Mouse (Mus musculus) myocyte (in vitro differentiated cells): ENCODE data around the gene Tenm4. TPM values are rescaled to one million over a fixed set of nuclear protein-coding genes. Genes with fewer than 3 reads are reported as not detected.

Experiments
- H3K27me3 ChIP-seq: one replicate; pipeline ENCODE4 v1.6.1; 2011; ENCODE audit not compliant: control insufficient read depth, insufficient read depth, insufficient read length
- H3K36me3 ChIP-seq: one replicate; pipeline ENCODE4 v1.6.1; 2011; ENCODE audit not compliant: control insufficient read depth, insufficient read depth
- H3K4me2 ChIP-seq: one replicate; pipeline ENCODE4 v1.6.1; 2011; ENCODE audit warnings: low read depth, control low read depth
- H3K4me3 ChIP-seq: one replicate; pipeline ENCODE4 v1.5.1; 2011; ENCODE audit warnings: mild to moderate bottlenecking, control low read depth, moderate library complexity
- H3K79me2 ChIP-seq: one replicate; pipeline ENCODE4 v1.6.1; 2011; ENCODE audit not compliant: control insufficient read depth, insufficient read depth
- H3ac ChIP-seq: one replicate; pipeline ENCODE4 v1.6.1; 2011; ENCODE audit not compliant: control insufficient read depth, insufficient read length
- CEBPB ChIP-seq: IDR thresholded peaks from 2 replicates; pipeline ENCODE4 v1.6.1; 2011; ENCODE audit warnings: mild to moderate bottlenecking, moderate library complexity; ENCODE audit not compliant: poor library complexity, insufficient read depth, severe bottlenecking
- E2F4 ChIP-seq: IDR thresholded peaks from one replicate; pipeline ENCODE4 v1.6.1; 2011; ENCODE audit warnings: mild to moderate bottlenecking, control low read depth, moderate library complexity; ENCODE audit not compliant: insufficient read depth
- MAX ChIP-seq: IDR thresholded peaks from one replicate; pipeline ENCODE4 v1.6.1; 2011; ENCODE audit warnings: low read depth, mild to moderate bottlenecking, control low read depth
- MYOD1 ChIP-seq, 3 experiments: IDR thresholded peaks; one replicate each; pipeline ENCODE4 v1.6.1; 2011; ENCODE audit warnings: control low read depth in 2 of 3, low read depth in 2 of 3, mild to moderate bottlenecking in 2 of 3, moderate library complexity in 1 of 3; ENCODE audit not compliant: insufficient read length in 2 of 3, control insufficient read depth in 1 of 3
- MYOG ChIP-seq, 3 experiments: IDR thresholded peaks; one replicate each; pipeline ENCODE4 v1.6.1; 2011; ENCODE audit warnings: control low read depth in 2 of 3, low read depth in 2 of 3, mild to moderate bottlenecking in 2 of 3; ENCODE audit not compliant: insufficient read length in 2 of 3, control insufficient read depth in 1 of 3, insufficient read depth in 1 of 3
- POLR2A ChIP-seq: IDR thresholded peaks from one replicate; pipeline ENCODE4 v1.6.1; 2011; ENCODE audit warnings: low read depth, mild to moderate bottlenecking, control low read depth, moderate library complexity; ENCODE audit not compliant: insufficient read length
- POLR2AphosphoS2 ChIP-seq: IDR thresholded peaks from one replicate; pipeline ENCODE4 v1.6.1; 2011; ENCODE audit warnings: low read depth, control low read depth; ENCODE audit not compliant: insufficient read length
- REST ChIP-seq: IDR thresholded peaks from one replicate; pipeline ENCODE4 v1.6.1; 2011; ENCODE audit warnings: mild to moderate bottlenecking, control low read depth, moderate library complexity; ENCODE audit not compliant: insufficient read depth, insufficient read length
- SRF ChIP-seq: IDR thresholded peaks from one replicate; pipeline ENCODE4 v1.6.1; 2011; ENCODE audit warnings: low read depth; ENCODE audit not compliant: control insufficient read depth, insufficient read length
- TCF12 ChIP-seq: IDR thresholded peaks from one replicate; pipeline ENCODE4 v1.6.1; 2011; ENCODE audit warnings: mild to moderate bottlenecking, control low read depth; ENCODE audit not compliant: poor library complexity, insufficient read depth, severe bottlenecking
- TCF3 ChIP-seq: IDR thresholded peaks from one replicate; pipeline ENCODE4 v1.6.1; 2011; ENCODE audit warnings: low read depth, control low read depth; ENCODE audit not compliant: insufficient read length
- USF1 ChIP-seq: IDR thresholded peaks from one replicate; pipeline ENCODE4 v1.6.1; 2011; ENCODE audit warnings: low read depth, mild to moderate bottlenecking, control low read depth, moderate library complexity
- polyA plus RNA-seq: library from polyadenylated mRNA; unstranded; fragments of >200 nt; fragmentation: generic; extraction: Trizol; gene quantifications from one replicate; pipeline ENCODE4 v1.2.1, GENCODE M21; 2012; ENCODE audit warnings: missing spikeins

Tenm4 gene
- polyA plus RNA-seq, 1 experiment = 10.9 TPM

DNA sequence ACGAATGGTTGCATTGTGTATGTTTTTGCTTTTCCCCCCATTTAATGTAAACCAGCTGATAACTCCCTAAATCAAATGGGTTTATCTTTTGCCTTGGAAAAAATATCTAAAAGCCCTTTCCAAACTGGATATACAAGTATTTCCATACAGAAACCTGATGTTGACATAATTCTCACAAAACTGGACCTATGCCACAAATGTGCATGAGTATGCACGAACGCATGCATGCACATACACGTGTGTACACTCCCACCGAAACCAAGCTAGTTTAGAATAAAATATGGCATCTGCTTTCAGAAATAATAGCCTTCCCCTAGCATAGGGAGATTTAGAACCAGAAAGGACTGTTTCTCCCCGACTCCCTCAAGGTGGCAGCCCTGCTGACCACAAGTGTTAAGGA lies 569.6 kb downstream of the Tenm4 start:
- Histone ChIP-seq H3K79me2 (no peaks in the 10 kb centered on the region), H3K36me3 (no peaks in the 10 kb centered on the region), H3ac (no peak overlapping the region), H3K4me2 (no peak overlapping the region), H3K4me3 (no peak overlapping the region), H3K27me3 (no peaks in the 10 kb centered on the region)
- no peak for TF ChIP-seq MYOG (IDR thresholded peaks at IDR 0.05; ENCODE audit: control insufficient read depth in 1 of 3, insufficient read depth in 1 of 3, insufficient read length in 2 of 3, low read depth in 2 of 3)
- TF ChIP-seq REST = no peak
- no peak for TF ChIP-seq CEBPB
- TF ChIP-seq TCF3 = no peak
- no peak for TF ChIP-seq USF1
- TF ChIP-seq POLR2AphosphoS2 = no peak
- no peak for TF ChIP-seq E2F4
- no peak for TF ChIP-seq POLR2A
- no peak for TF ChIP-seq MAX
- no peak for TF ChIP-seq TCF12
- no peak for TF ChIP-seq SRF
- no peak for TF ChIP-seq MYOD1 (IDR thresholded peaks at IDR 0.05; ENCODE audit: control insufficient read depth in 1 of 3, insufficient read length in 2 of 3, low read depth in 2 of 3)

DNA sequence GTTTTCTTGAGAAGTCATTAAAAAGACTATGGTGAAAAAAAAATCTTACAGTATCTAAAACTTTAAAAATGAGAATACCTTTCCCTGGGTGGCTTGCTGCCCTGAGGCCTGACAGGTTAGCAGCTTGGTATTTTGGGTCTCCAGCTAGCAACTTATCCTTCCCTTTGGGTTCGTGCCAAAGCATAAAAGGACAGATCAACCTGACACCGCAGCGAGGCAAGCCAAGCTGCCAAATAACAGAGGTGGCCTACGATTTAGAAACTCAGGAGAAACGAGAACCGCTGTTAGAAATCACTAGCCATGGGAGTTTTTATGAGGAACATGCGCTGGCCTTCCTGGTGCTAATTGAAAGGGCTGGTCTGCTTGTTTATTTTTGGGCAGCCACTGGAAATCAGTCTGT lies 571.2 kb downstream of the Tenm4 start:
- no peak for TF ChIP-seq MYOD1 (IDR thresholded peaks at IDR 0.05; ENCODE audit: control insufficient read depth in 1 of 3, insufficient read length in 2 of 3, low read depth in 2 of 3)
- no peak for TF ChIP-seq REST
- TF ChIP-seq POLR2A = no peak
- no peak for TF ChIP-seq USF1
- TF ChIP-seq TCF12 = no peak
- no peak for TF ChIP-seq E2F4
- no peak for TF ChIP-seq MAX
- TF ChIP-seq CEBPB = no peak
- no peak for TF ChIP-seq TCF3
- no peak for TF ChIP-seq POLR2AphosphoS2
- no peak for TF ChIP-seq SRF
- TF ChIP-seq MYOG (IDR thresholded peaks at IDR 0.05; ENCODE audit: control insufficient read depth in 1 of 3, insufficient read depth in 1 of 3, insufficient read length in 2 of 3, low read depth in 2 of 3) = no peak
- no peaks in the 10 kb centered on the region for H3K27me3 ChIP-seq
- H3K4me2 ChIP-seq = no peak overlapping the region
- H3K4me3 ChIP-seq = no peak overlapping the region
- no peak overlapping the region for H3ac ChIP-seq
- no peaks in the 10 kb centered on the region for H3K36me3 ChIP-seq
- H3K79me2 ChIP-seq = no peaks in the 10 kb centered on the region

DNA sequence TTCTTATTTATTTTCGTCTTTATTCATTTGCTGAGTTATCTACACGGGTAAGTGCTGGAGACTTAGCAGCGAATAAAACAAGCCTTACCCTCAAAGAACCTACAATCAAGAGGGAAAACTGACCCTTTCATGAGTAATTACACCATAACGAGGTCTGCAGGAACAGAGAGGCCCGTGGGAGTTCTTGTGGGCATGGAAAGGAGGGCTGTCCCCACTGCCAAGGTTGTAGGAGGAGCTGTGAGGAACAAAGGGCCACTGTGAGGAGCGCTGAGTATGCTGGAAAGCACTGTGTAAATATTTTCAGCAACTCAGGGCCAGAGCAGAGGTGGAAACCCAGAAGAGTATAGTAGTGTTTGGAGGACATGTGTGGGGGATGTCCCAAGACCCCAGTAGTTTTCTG lies 574.9 kb downstream of the Tenm4 start:
- Histone ChIP-seq H3K4me2 (no peak overlapping the region), H3K79me2 (no peaks in the 10 kb centered on the region), H3K4me3 (no peak overlapping the region), H3K27me3 (no peaks in the 10 kb centered on the region), H3K36me3 (no peaks in the 10 kb centered on the region), H3ac (no peak overlapping the region)
- no peak for TF ChIP-seq POLR2AphosphoS2

DNA sequence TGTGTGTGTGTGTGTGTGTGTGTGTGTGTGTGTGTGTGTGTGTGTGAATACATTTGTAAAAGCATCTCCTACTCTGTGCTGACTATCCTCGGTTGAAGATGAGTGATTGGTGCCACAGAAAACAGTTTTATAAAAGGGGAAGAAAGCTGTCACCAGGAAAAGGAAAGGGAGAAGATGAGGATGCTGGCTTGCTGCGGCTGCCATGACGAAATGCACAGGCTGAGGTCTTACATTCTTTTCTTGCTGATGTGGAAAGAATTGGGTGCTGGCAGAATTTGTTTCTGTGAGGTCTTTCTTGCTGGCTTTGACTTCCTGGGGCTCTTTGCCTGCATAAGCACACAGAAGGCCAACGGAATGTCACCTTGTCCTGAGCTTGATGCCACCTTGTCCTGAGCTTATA lies 575.7 kb downstream of the Tenm4 start:
- Histone ChIP-seq H3K36me3 (no peaks in the 10 kb centered on the region), H3K79me2 (no peaks in the 10 kb centered on the region), H3K4me2 (no peak overlapping the region), H3K27me3 (no peaks in the 10 kb centered on the region), H3ac (no peak overlapping the region), H3K4me3 (no peak overlapping the region)
- TF ChIP-seq MYOG (IDR thresholded peaks at IDR 0.05; ENCODE audit: control insufficient read depth in 1 of 3, insufficient read depth in 1 of 3, insufficient read length in 2 of 3, low read depth in 2 of 3) = no peak
- TF ChIP-seq E2F4 = no peak
- TF ChIP-seq MYOD1 (IDR thresholded peaks at IDR 0.05; ENCODE audit: control insufficient read depth in 1 of 3, insufficient read length in 2 of 3, low read depth in 2 of 3) = no peak
- no peak for TF ChIP-seq REST
- no peak for TF ChIP-seq TCF12
- TF ChIP-seq CEBPB = no peak

DNA sequence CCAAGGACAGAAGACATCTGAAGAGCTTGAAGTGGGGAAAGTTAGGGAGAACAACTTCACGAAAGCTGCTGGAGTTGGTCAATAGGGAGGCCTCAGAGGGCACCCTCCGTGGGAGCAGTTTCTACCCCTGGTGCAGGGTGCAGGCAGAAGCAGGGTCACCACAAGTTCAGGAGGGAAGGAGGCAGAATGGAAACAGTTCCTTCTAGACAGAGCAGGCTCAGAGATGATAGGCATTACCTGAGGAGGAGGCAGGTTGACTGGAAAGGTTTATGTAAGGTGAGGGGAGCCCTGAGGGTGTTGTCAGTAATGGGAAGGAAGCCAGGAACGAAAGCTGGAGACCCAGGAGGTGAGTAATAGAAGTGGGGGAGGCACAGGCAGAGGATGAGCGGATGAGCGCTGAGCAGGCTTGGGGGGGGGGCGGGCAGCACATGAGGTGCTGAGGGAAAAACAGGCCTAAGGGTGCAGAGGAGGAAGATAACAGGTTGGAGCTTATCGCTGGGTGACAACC lies 577.5 kb downstream of the Tenm4 start:
- TF ChIP-seq TCF12 (no peak), REST (no peak), TCF3 (no peak), MYOG (IDR thresholded peaks at IDR 0.05; ENCODE audit: control insufficient read depth in 1 of 3, insufficient read depth in 1 of 3, insufficient read length in 2 of 3, low read depth in 2 of 3) (no peak), USF1 (no peak), POLR2A (no peak), CEBPB (no peak), MAX (no peak), E2F4 (no peak), POLR2AphosphoS2 (no peak)
- H3ac ChIP-seq = no peak overlapping the region
- no peak overlapping the region for H3K4me3 ChIP-seq
- H3K4me2 ChIP-seq = no peak overlapping the region
- H3K27me3 ChIP-seq = no peaks in the 10 kb centered on the region
- no peaks in the 10 kb centered on the region for H3K79me2 ChIP-seq
- H3K36me3 ChIP-seq = no peaks in the 10 kb centered on the region
